Mouse (Mus musculus) testis, adult 2 months (tissue): ENCODE results near the gene Chchd6.

Source experiments
- CTCF ChIP-seq: fragments of 200-500 bp; IDR thresholded peaks from 2 replicates; pipeline ENCODE4 v1.5.1; 2012; ENCODE audit warnings: low read depth, mild to moderate bottlenecking, inconsistent platforms, low read length, moderate library complexity; ENCODE audit not compliant: control insufficient read depth, insufficient read depth, insufficient replicate concordance
- POLR2A ChIP-seq: fragments of 200-500 bp; IDR thresholded peaks from 2 replicates; pipeline ENCODE4 v1.6.1; 2012; ENCODE audit warnings: low read depth, mild to moderate bottlenecking, inconsistent platforms, low read length, moderate library complexity; ENCODE audit not compliant: control insufficient read depth

DNA sequence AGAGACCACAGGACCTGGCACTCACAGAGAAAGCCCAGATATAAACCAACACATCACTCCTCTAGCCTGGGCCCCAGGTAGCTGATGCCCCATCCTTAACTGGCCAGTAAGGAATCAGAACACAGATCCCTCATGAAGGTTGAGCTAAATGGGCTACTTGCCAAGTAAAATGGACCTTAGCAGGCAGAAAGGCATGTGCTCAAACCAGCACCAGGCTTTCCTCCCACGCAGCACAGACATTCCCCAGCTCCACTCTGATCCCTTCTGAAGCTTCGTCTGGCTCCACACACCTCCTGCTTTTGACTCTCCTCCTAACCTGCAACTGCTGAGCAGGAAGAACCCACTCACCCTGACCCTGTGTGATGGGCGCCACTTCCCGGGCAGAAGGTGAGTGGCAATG lies 253.5 kb downstream of the Chchd6 start:
- no peak for TF ChIP-seq POLR2A
- no peak for TF ChIP-seq CTCF
